Mouse (Mus musculus): ENCODE measurements around the gene Sgsm3.

GRCm38 (mm10) chr15:81057736-81058135 lies 80.2 kb downstream of the Sgsm3 start:
- TF ChIP-seq CTCF (IDR thresholded peaks at IDR 0.05; ENCODE audit: insufficient read depth, low read depth, low read length) (no peak), POLR2A (IDR thresholded peaks at IDR 0.05; ENCODE audit: insufficient read depth, low read depth, low read length) (no peak)
